25 mouse cellular contexts compared by ENCODE assay signal in the genomic region with DNA sequence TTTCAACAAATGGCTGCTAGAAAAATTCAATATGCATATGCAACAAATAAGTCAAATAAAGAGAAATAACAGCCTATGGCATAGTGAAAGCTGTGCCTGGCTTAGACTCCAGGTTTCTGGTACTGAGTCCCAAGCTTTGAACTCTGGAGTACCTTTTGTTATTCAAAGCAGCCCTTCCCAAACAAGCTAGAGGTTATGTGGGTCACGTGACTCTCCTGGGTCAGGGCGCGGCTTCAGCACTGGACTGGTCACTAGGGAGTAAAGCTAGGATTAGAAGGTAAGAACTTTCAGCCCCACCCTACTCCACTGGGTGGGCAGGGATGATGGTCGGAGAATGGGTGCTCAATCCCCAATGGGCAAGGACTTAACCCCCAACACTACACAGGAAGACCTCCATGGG.
"Had no signal": no experiment of that assay in that cellular context is flagged by ENCODE, and none has a peak within 500 bp of the region (broad histone marks: within the 10 kb centered on the region; RNA-seq: fewer than 3 reads in every experiment).

No protein-coding gene starts in this region.

- DNase-seq: gastrocnemius, postnatal 14 days; gastrocnemius, postnatal 36 days; heart, adult 11 months; heart, adult 2 months; kidney, adult 11 months; kidney, adult 2 months; kidney, adult 9 months; kidney, postnatal 14 days; kidney, postnatal 36 days; layer of hippocampus, adult 9-11 months; liver; liver, embryonic 13.5 days had no signal

- H3K9me3 ChIP-seq: heart, embryonic 13.5 days; heart, embryonic 15.5 days; hindbrain, embryonic 13.5 days; hindbrain, embryonic 15.5 days; kidney, embryonic 15.5 days; limb, embryonic 10.5 days; liver, embryonic 13.5 days had no signal

- ATAC-seq: hindbrain, postnatal 0 days; intestine, embryonic 16.5 days had no signal

- H3K27ac ChIP-seq: heart, adult 2 months; heart, embryonic 13.5 days; heart, embryonic 15.5 days; hindbrain, embryonic 13.5 days; hindbrain, embryonic 15.5 days; hindbrain, postnatal 0 days; kidney, embryonic 15.5 days; kidney, postnatal 0 days; left cerebral cortex, adult 2 months; limb, embryonic 10.5 days; limb, embryonic 12.5 days; liver, embryonic 13.5 days had no signal

- H3K4me1 ChIP-seq: liver, embryonic 13.5 days had no signal

- H3K27me3 ChIP-seq: heart, embryonic 13.5 days; heart, embryonic 15.5 days; hindbrain, embryonic 13.5 days; hindbrain, embryonic 15.5 days; kidney, embryonic 15.5 days; limb, embryonic 12.5 days; liver, embryonic 13.5 days had no signal

- H3K4me2 ChIP-seq: heart, embryonic 11.5 days; heart, embryonic 13.5 days; heart, embryonic 15.5 days; hindbrain, embryonic 13.5 days; hindbrain, embryonic 15.5 days; kidney, embryonic 15.5 days; limb, embryonic 12.5 days; liver, embryonic 11.5 days; liver, embryonic 13.5 days had no signal

- H3K4me3 ChIP-seq: heart, adult 2 months; heart, embryonic 13.5 days; heart, embryonic 15.5 days; hindbrain, embryonic 13.5 days; hindbrain, embryonic 15.5 days; kidney, embryonic 15.5 days; left cerebral cortex, adult 2 months; limb, embryonic 10.5 days; limb, embryonic 12.5 days; liver, embryonic 13.5 days had no signal

- H3K9ac ChIP-seq: heart, embryonic 13.5 days; heart, embryonic 15.5 days; hindbrain, embryonic 13.5 days; hindbrain, embryonic 15.5 days; kidney, embryonic 15.5 days; limb, embryonic 12.5 days; liver, embryonic 13.5 days had no signal
